Mouse (Mus musculus) large intestine, adult 2 months (tissue): ENCODE measurements at regions not wholly inside any gene's neighbourhood (a gene's known extent, or its start where the extent isn't known, plus 50 kb on each side); places are given as distances from the start of the nearest gene placed in this dataset.

Experiments used
- DNase-seq: peaks from one replicate; pipeline ENCODE4 v3.0.0-alpha.2; 2012; ENCODE audit warnings: low read depth, low spot score
- WGBS: fragments of 180-500 bp; shearing (Covaris S2); methylation state at CpG from one replicate; pipeline ENCODE4 v1.1.7; 2018; 5-methylcytosine and 5-hydroxymethylcytosine counted together

- WGBS = 28% methylated on average over 5 of the region's 5 CpGs
- peak; percentile 69 for DNase-seq
These were observed 66.0 kb downstream of the Nr2f2 start for GRCm38 (mm10) chr7:70300516-70300915.

- DNase-seq = no peak
- WGBS = 88% methylated on average over 6 of the region's 6 CpGs
These were observed 75.1 kb downstream of the Nr2f2 start for GRCm38 (mm10) chr7:70291431-70291830.

- DNase-seq = no peak
- WGBS = 86% methylated on average over 8 of the region's 8 CpGs
These were observed 75.7 kb downstream of the Nr2f2 start for GRCm38 (mm10) chr7:70290733-70291320.

GRCm38 (mm10) chr7:70290277-70290676, 76.3 kb downstream of the Nr2f2 start:
- no peak for DNase-seq
- 64% methylated on average over 6 of the region's 6 CpGs for WGBS

- no peak for DNase-seq
- 25% methylated on average over 5 of the region's 5 CpGs for WGBS
These were observed 77.9 kb downstream of the Nr2f2 start for GRCm38 (mm10) chr7:70288621-70289020.

GRCm38 (mm10) chr7:70287891-70288421, 78.6 kb downstream of the Nr2f2 start:
- DNase-seq = no peak
- 2% methylated on average over 29 of the region's 29 CpGs for WGBS

- 12% methylated on average over 14 of the region's 14 CpGs for WGBS
- no peak for DNase-seq
These were observed 79.6 kb downstream of the Nr2f2 start for GRCm38 (mm10) chr7:70286836-70287355.

- DNase-seq = no peak
- WGBS = 28% methylated on average over 3 of the region's 3 CpGs
These were observed 81.2 kb downstream of the Nr2f2 start for GRCm38 (mm10) chr7:70285344-70285743.

- no peak for DNase-seq
- 8% methylated on average over 1 of the region's 1 CpGs for WGBS
These were observed 82.7 kb downstream of the Nr2f2 start for GRCm38 (mm10) chr7:70283836-70284235.

- 12% methylated on average over 4 of the region's 4 CpGs for WGBS
- DNase-seq = no peak
These were observed 83.4 kb downstream of the Nr2f2 start for GRCm38 (mm10) chr7:70283166-70283565.

GRCm38 (mm10) chr7:70281891-70282515, 84.5 kb downstream of the Nr2f2 start:
- 12% methylated on average over 11 of the region's 11 CpGs for WGBS
- no peak for DNase-seq

- DNase-seq = no peak
- WGBS = 11% methylated on average over 22 of the region's 22 CpGs
These were observed 85.2 kb downstream of the Nr2f2 start for GRCm38 (mm10) chr7:70281381-70281750.

GRCm38 (mm10) chr7:70280643-70281380, 85.7 kb downstream of the Nr2f2 start:
- 4% methylated on average over 42 of the region's 42 CpGs for WGBS
- DNase-seq = no peak

- no peak for DNase-seq
- WGBS = 3% methylated on average over 31 of the region's 31 CpGs
These were observed 86.5 kb downstream of the Nr2f2 start for GRCm38 (mm10) chr7:70279927-70280642.

GRCm38 (mm10) chr7:70279101-70279500, 87.4 kb downstream of the Nr2f2 start:
- 21% methylated on average over 3 of the region's 3 CpGs for WGBS
- no peak for DNase-seq

- WGBS = 47% methylated on average over 2 of the region's 2 CpGs
- DNase-seq = no peak
These were observed 90.5 kb downstream of the Nr2f2 start for GRCm38 (mm10) chr7:70276078-70276477.

GRCm38 (mm10) chr7:70274312-70274711, 92.2 kb downstream of the Nr2f2 start:
- WGBS = 30% methylated on average over 2 of the region's 2 CpGs
- DNase-seq = no peak

GRCm38 (mm10) chr7:70267075-70267474, 99.5 kb downstream of the Nr2f2 start:
- 59% methylated on average over 4 of the region's 4 CpGs for WGBS
- no peak for DNase-seq

GRCm38 (mm10) chr7:70256806-70257205, 109.7 kb downstream of the Nr2f2 start:
- WGBS = 97% methylated on average over 4 of the region's 4 CpGs
- DNase-seq = no peak

- WGBS = 80% methylated on average over 3 of the region's 3 CpGs
- DNase-seq = no peak
These were observed 111.5 kb downstream of the Nr2f2 start for GRCm38 (mm10) chr7:70255072-70255471.
